Mouse (Mus musculus) spleen, adult 2 months (tissue): ENCODE measurements around the gene Rit1.

ENCODE experiments used
- CTCF ChIP-seq: fragments of 200-500 bp; IDR thresholded peaks from 2 replicates; pipeline ENCODE4 v1.5.1; 2011; ENCODE audit warnings: mild to moderate bottlenecking, inconsistent platforms; ENCODE audit not compliant: insufficient read depth, insufficient read length, insufficient replicate concordance; ENCODE audit errors: extremely low read depth
- POLR2A ChIP-seq: fragments of 200-500 bp; IDR thresholded peaks from 2 replicates; pipeline ENCODE4 v1.6.1; 2011; ENCODE audit warnings: low read depth, low read length, inconsistent platforms

- TF ChIP-seq CTCF (no peak), POLR2A (no peak)
These were observed 32.8 kb upstream of the Rit1 start for GRCm38 (mm10) chr3:88683814-88684213.
